Mouse (Mus musculus): Measurements from ENCODE around the gene Slc25a29. TPM values are rescaled to one million over a fixed set of nuclear protein-coding genes. Genes with fewer than 3 reads are reported as not detected.

Slc25a29 gene
- total RNA-seq (2012; rRNA removed) (2.0 and 2.6 TPM in 2 replicates), total RNA-seq (2014; rRNA removed) (1.1 and 1.7 TPM in 2 replicates), polyA plus RNA-seq (2012; ENCODE audit: insufficient read length, low read depth) (1.5 TPM in 2 replicates)

DNA sequence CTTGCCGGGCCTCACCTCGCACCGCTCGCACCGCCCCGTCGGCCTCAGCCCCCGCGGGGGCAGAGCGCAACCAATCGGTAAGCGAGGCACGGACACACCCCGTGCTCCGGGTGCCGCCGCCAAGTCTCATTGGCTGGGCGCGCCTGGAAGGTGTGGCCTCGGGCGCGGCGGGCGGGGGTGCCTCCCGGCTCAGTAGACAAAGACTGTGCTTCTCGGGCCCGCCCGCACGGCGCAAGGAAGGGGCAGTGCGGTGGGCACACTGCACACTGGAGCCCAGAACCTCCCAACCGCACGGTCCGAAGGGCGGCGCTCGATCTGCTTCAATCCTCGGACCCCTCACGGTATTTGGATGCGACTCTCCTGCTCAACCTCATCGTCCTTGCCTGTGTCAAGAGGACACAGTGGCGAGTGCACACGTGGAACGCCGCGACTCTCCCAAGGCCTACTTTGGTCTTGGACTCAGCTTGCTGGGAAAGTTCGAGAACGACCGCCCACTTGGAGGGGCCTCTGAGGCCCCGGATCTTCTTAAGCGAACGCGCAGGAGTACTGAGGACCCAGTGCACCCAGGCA lies at the start of gene Slc25a29, which contains the start of gene Slc25a47:
Gene Slc25a29 (minus strand): TSS at position 44 of the 570 bp plus-strand sequence.
Gene Slc25a47 (plus strand): TSS at position 207 of the 570 bp plus-strand sequence.
- Histone ChIP-seq H3K4me1 (ENCODE audit: control insufficient read depth in 1 of 2, insufficient read depth in 2 of 2) (peaks cover 12 to 24% of the 10 kb centered on the region in 2 experiments), H3K4me2 (ENCODE audit: insufficient read depth, low read depth, poor library complexity, severe bottlenecking) (peak within 1 kb of the TSS; percentile 83), H3K4me3 (replicated peaks in 1 of 3; ENCODE audit: low read depth in 2 of 3, low read length in 2 of 3, poor library complexity in 1 of 3) (peak within 1 kb of the TSS; percentile 66 to 71 (median 71)), H3K27ac (ENCODE audit: insufficient read depth, low read depth) (no peak within 1 kb of the TSS), H3K36me3 (replicated peaks in 1 of 2; ENCODE audit: control insufficient read depth in 1 of 2, insufficient read depth in 1 of 2, low read length in 1 of 2) (peaks cover 5 to 47% of the 10 kb centered on the region in 2 experiments), H3K79me2 (replicated peaks; ENCODE audit: control insufficient read depth, extremely low read depth, insufficient read depth, poor library complexity, severe bottlenecking) (peaks cover 6% of the 10 kb centered on the region; the same call in 1 of the 2 replicates), H3K27me3 (replicated peaks) (no peaks in the 10 kb centered on the region), H3K9me3 (replicated peaks; ENCODE audit: low read length) (no peaks in the 10 kb centered on the region), H3K9ac (ENCODE audit: insufficient read depth, low read depth) (peak within 1 kb of the TSS; percentile 70)
- DNase-seq (ENCODE audit: extremely low read depth), result peak; percentile 87
- in situ Hi-C loops (cut with MboI; ENCODE audit: low pct_ligation_motif_present, low pct_unique_long_range_greater_than_20kb, low sequenced_read_pairs) (no loop called here), dilution Hi-C loops (cut with MboI; ENCODE audit: extremely low pct_ligation_motif_present, extremely low pct_unique_long_range_greater_than_20kb, low sequenced_read_pairs) (no loop called here)
- TF ChIP-seq ZMIZ1 (IDR thresholded peaks at IDR 0.05; ENCODE audit: low read depth, low read length) (no peak; the same call in 1 of the 2 replicates), ZC3H11A (IDR thresholded peaks at IDR 0.05; ENCODE audit: low read depth, low read length) (no peak), POLR2AphosphoS2 (IDR thresholded peaks at IDR 0.05; ENCODE audit: low read depth, low read length) (no peak), HCFC1 (IDR thresholded peaks at IDR 0.05; ENCODE audit: low read depth, low read length) (no peak), NELFE (IDR thresholded peaks at IDR 0.05; ENCODE audit: low read depth, low read length) (peak; percentile 66; the same call in 1 of the 2 replicates), MAX (IDR thresholded peaks at IDR 0.05; ENCODE audit: low read length) (peak; percentile 89), MXI1 (IDR thresholded peaks at IDR 0.05; ENCODE audit: low read depth, low read length) (peak; percentile 95), CHD2 (IDR thresholded peaks at IDR 0.05; ENCODE audit: low read length) (no peak; the same call in 1 of the 2 replicates), JUND (conservative IDR thresholded peaks at IDR 0.05; ENCODE audit: low read depth, low read length) (no peak), MYC (IDR thresholded peaks at IDR 0.05; ENCODE audit: low read depth, low read length) (peak; percentile 90), BHLHE40 (IDR thresholded peaks at IDR 0.05; ENCODE audit: low read depth, low read length) (no peak), TBP (conservative IDR thresholded peaks at IDR 0.05; ENCODE audit: low read depth, low read length) (no peak; the same call in 1 of the 2 replicates), IRF4 (IDR thresholded peaks at IDR 0.05; ENCODE audit: low read depth, low read length) (peak; percentile 15; the same call in 1 of the 2 replicates), USF1 (IDR thresholded peaks at IDR 0.05; ENCODE audit: low read depth, low read length) (no peak), POLR2A (IDR thresholded peaks at IDR 0.05; ENCODE audit: low read depth, low read length) (peak; percentile 79), MAFK (IDR thresholded peaks at IDR 0.05; ENCODE audit: insufficient replicate concordance, low read length) (no peak), NRF1 (IDR thresholded peaks at IDR 0.05; ENCODE audit: low read depth, low read length) (0 out of 2 replicates have a peak, but pooled peaks have one; percentile 3), MAZ (IDR thresholded peaks at IDR 0.05; ENCODE audit: low read depth, low read length) (peak; percentile 97), SIN3A (IDR thresholded peaks at IDR 0.05; ENCODE audit: low read length) (peak; percentile 71), MEF2A (IDR thresholded peaks at IDR 0.05; ENCODE audit: borderline replicate concordance, low read depth, low read length) (no peak), ELF1 (IDR thresholded peaks at IDR 0.05; ENCODE audit: low read depth, low read length) (no peak; the same call in 1 of the 2 replicates), TCF12 (IDR thresholded peaks at IDR 0.05; ENCODE audit: low read depth, low read length) (peak; percentile 36), RAD21 (IDR thresholded peaks at IDR 0.05; ENCODE audit: low read depth, low read length) (no peak), USF2 (conservative IDR thresholded peaks at IDR 0.05; ENCODE audit: low read depth, low read length) (no peak), KAT2A (IDR thresholded peaks at IDR 0.05; ENCODE audit: insufficient replicate concordance, low read length) (no peak), RCOR1 (conservative IDR thresholded peaks at IDR 0.05; ENCODE audit: low read depth, low read length) (no peak), UBTF (IDR thresholded peaks at IDR 0.05; ENCODE audit: low read depth, low read length) (0 out of 2 replicates have a peak, but pooled peaks have one; percentile 19), JUN (IDR thresholded peaks at IDR 0.05; ENCODE audit: insufficient read depth, low read depth, low read length) (no peak), PAX5 (IDR thresholded peaks at IDR 0.05; ENCODE audit: low read length) (no peak), SMC3 (IDR thresholded peaks at IDR 0.05; ENCODE audit: low read depth, low read length) (no peak), CHD1 (IDR thresholded peaks at IDR 0.05; ENCODE audit: low read depth, low read length) (no peak), CTCF (conservative IDR thresholded peaks at IDR 0.05 in 1 of 2, IDR thresholded peaks at IDR 0.05 in 1 of 2; ENCODE audit: low read depth in 2 of 2, low read length in 2 of 2) (no peak; a peak in 1 of 4 replicates), ZKSCAN1 (IDR thresholded peaks at IDR 0.05; ENCODE audit: borderline replicate concordance, low read depth, low read length) (no peak), ETS1 (conservative IDR thresholded peaks at IDR 0.05; ENCODE audit: low read depth, low read length) (no peak), GABPA (IDR thresholded peaks at IDR 0.05; ENCODE audit: insufficient replicate concordance, low read depth, low read length) (no peak), E2F4 (IDR thresholded peaks at IDR 0.05; ENCODE audit: insufficient replicate concordance, low read depth, low read length) (no peak), ZNF384 (IDR thresholded peaks at IDR 0.05; ENCODE audit: low read depth, low read length) (no peak), EP300 (IDR thresholded peaks at IDR 0.05; ENCODE audit: low read length) (no peak)
